Mouse (Mus musculus) small intestine, adult 2 months (tissue): ENCODE data around the gene Grin2b.

Source experiments
- CTCF ChIP-seq: fragments of 200-500 bp; IDR thresholded peaks from 2 replicates; pipeline ENCODE4 v1.5.1; 2012; ENCODE audit warnings: low read depth, mild to moderate bottlenecking, control low read depth, inconsistent platforms, low read length, moderate library complexity, mixed read lengths; ENCODE audit not compliant: insufficient replicate concordance, insufficient read length; ENCODE audit errors: extremely low read depth
- POLR2A ChIP-seq: fragments of 200-500 bp; IDR thresholded peaks from 2 replicates; pipeline ENCODE4 v1.6.1; 2012; ENCODE audit warnings: low read depth, mild to moderate bottlenecking, control low read depth, inconsistent platforms, low read length, moderate library complexity

- TF ChIP-seq POLR2A (no peak), CTCF (no peak)
Measured at GRCm38 (mm10) chr6:136122593-136122992, 50.7 kb downstream of the Grin2b start.
